Mouse (Mus musculus) MEL (cell line): Measurements from ENCODE around the gene Zfp986.
"Not testable (repeated sequence)": the region's sequence is repeated elsewhere in the genome, so short reads cannot be mapped to it uniquely, and the experiment has no call there.

Experiments
- E2F4 ChIP-seq: IDR thresholded peaks from 2 replicates; pipeline ENCODE4 v1.6.1; 2011; ENCODE audit warnings: low read depth, low read length, improper control_type of control experiment, borderline replicate concordance
- HCFC1 ChIP-seq: IDR thresholded peaks from 2 replicates; pipeline ENCODE4 v1.6.1; 2012; ENCODE audit warnings: low read depth, mild to moderate bottlenecking, inconsistent platforms, low read length, improper control_type of control experiment, moderate library complexity
- POLR2A ChIP-seq, 2 experiments: IDR thresholded peaks; 2 replicates each; pipeline ENCODE4 v1.6.1; 2011 to 2012; ENCODE audit warnings: low read length in 2 of 2, mild to moderate bottlenecking in 2 of 2, control low read depth in 1 of 2, improper control_type of control experiment in 1 of 2, low read depth in 1 of 2, moderate library complexity in 1 of 2; ENCODE audit not compliant: control insufficient read depth in 1 of 2, insufficient read depth in 1 of 2, poor library complexity in 1 of 2
- ZMIZ1 ChIP-seq: IDR thresholded peaks from 2 replicates; pipeline ENCODE4 v1.6.1; 2012; ENCODE audit warnings: low read depth, mild to moderate bottlenecking, inconsistent platforms, low read length, improper control_type of control experiment, moderate library complexity

GRCm38 (mm10) chr4:145863872-145864271 is 4.7 kb upstream of the Zfp986 start:
- not testable (repeated sequence) for TF ChIP-seq ZMIZ1; HCFC1; E2F4; POLR2A (IDR thresholded peaks at IDR 0.05; ENCODE audit: control insufficient read depth in 1 of 2, insufficient read depth in 1 of 2, low read depth in 1 of 2, low read length in 2 of 2, poor library complexity in 1 of 2)
